Mouse (Mus musculus) megakaryocyte, embryonic 14.5 days (primary cell): Measurements from ENCODE around the gene Bach2.

Experiments used
- FLI1 ChIP-seq: IDR thresholded peaks from 2 replicates; pipeline ENCODE4 v1.6.1; 2012; ENCODE audit warnings: low read length, inconsistent platforms, mixed read lengths
- GATA1 ChIP-seq: IDR thresholded peaks from 3 replicates; pipeline ENCODE4 v1.6.1; 2012; ENCODE audit warnings: mixed read lengths, low read length, inconsistent platforms, borderline replicate concordance

DNA sequence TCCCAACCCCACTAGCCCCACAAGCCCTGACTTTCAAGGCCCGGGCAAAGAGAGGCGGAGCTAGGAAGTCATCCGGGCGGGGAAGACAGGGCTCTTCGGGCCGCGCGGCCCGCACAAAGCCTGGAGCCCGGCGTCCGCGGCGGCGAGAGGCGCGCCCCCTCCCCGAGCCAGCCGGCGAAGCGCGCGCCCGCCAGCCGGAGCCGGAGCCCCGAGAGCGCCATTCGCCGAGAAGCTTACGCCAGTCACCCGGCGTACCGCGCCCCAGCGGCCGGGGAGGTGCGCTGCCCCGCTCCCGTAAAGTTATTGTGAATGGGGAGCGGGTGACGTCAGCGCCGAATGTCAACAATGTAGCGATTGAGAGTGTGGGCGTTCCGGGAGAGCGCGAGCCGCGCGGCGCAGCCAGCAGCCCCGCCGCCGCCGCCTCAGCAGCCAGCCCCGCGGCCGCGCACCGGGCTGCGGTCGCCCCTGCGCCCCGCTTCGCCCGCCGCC, at the start of gene Bach2:
- no peak for TF ChIP-seq GATA1
- no peak for TF ChIP-seq FLI1
